Mouse (Mus musculus): ENCODE measurements around the gene Tnfrsf21.
A peak's percentile ranks its signal among the peaks of the same experiment; 100 is the strongest.

Gene Tnfrsf21

DNA sequence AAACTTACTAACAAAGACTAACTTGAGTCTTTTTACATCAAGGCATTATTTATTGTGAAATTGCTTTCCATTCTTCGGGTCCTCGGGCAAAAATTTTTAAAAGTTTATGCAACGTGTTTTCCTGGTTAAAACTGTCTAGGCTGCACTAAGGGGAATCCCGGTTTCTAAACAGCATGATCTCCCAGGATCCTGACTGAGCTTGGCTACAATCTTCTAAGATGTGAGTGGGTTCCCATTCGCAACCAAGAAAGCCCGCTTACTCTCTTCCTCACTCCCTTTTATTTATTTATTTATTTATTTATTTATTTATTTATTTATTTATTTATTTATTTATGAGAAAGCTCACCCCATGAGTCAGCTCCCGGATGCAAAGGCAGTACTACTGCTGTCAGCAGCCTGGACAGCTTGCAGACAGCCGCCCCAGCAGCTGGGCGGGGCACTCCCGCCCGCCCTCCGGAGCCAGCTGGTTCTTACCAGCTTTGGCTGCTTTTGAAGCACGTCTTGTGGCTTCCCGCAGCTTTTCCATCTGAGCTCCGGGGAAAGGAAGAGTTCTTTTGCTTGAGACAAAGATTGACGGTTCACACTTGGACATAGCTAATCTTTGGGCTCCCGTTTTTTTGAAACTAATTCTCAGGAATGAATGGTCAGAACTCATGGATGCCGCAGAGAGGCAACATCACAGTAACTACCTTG, 60.6 kb downstream of the Tnfrsf21 start:
- DNase-seq (ENCODE audit: low read depth, low spot score) = peak; percentile 98

DNA sequence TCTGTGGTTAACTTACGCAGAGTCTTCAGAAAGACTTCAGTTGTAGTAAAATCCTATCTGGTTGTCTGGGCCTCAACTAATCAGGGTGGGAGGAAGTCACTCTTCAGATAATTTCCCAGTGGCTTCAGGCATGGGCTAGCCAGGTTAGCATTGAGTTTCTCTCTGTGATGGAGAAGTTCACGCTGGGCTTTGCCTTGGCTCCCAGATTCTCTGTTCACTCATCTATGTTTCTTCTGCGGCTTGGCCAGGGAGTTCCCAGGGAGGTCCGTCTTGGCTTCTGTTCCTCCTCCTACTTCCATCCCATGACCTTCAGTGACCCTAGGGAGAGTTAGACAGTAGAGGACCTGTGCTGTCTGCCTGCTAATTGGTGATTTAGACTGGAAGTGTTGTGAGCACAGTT, 61.2 kb downstream of the Tnfrsf21 start:
- peak; percentile 78 for DNase-seq (ENCODE audit: low read depth, low spot score)

DNA sequence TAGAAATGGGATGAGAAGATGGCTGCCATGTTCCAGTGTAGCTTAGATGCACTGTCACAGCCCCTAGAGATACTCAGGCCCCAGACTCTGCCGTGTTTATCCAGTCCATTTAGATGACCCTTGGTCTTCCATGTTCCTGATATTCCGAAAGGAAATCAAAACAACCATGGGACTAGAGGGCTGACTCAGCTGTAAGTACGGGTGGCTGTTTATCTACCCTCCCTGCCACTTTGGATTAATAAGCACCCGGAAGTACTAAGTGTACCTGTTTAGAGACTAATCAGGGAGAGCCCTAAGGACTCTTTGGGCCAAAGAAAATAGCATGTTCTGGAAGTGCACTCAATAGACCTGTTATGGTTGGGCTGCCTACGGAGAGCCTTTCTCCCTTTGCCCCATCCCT, 64.9 kb downstream of the Tnfrsf21 start:
- DNase-seq (ENCODE audit: low read depth, low spot score) = no peak

DNA sequence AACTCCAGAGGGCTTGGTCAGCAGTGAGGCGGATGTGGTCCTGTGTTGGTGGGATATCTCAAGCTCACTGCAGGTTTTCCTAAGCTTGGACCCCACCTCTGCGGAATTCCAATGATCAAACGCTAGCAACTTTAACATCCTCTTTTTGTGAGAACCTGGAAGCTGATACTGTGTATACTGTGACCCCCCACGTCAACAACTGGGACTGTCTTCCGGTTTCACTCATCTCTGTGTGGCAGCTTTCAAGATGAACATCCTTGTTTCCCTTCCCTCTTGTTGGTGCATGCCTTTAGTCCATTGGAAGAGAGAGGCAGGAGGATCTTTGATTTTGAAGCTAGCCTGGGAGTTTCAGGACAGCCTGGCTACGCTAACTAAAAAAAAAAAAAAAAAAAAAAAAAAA, 73.1 kb downstream of the Tnfrsf21 start:
- DNase-seq (ENCODE audit: low read depth, low spot score) = no peak

DNA sequence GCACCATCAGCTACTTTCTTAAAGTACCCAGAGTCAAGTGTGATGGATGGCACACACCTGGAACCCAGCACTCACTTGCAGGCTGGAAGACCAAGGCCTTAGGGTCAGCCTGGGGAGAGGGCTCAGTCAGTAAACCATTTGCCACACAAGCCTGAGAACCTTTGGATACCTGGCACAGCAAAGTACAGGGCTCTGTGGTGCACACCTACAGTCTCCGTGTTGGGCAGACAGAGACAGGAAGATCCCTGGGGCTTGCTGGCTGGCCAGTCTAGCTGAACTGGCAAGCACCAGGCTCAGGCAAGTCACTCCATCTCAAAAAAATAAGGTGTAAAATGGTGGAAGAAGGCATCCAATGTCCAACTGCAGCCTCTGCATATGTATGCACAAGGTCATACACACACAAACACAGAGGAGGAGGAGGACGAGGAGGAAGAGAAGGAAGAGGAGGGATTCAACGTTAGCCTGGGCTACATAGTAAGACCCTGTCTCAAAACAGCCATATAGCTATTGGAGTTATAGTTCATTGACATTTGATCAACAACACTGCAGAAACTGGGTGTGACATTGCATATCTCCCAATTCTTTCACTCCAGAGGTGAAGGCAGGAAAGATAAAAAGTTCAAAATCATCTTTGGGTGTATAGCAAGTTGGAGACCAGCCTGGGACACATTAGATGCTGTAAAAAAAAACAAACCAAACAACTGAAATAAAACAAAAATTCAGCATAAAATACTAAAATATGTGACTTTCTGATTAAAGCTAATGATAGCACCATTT, 74.8 kb downstream of the Tnfrsf21 start:
- DNase-seq (ENCODE audit: low read depth, low spot score) = no peak

DNA sequence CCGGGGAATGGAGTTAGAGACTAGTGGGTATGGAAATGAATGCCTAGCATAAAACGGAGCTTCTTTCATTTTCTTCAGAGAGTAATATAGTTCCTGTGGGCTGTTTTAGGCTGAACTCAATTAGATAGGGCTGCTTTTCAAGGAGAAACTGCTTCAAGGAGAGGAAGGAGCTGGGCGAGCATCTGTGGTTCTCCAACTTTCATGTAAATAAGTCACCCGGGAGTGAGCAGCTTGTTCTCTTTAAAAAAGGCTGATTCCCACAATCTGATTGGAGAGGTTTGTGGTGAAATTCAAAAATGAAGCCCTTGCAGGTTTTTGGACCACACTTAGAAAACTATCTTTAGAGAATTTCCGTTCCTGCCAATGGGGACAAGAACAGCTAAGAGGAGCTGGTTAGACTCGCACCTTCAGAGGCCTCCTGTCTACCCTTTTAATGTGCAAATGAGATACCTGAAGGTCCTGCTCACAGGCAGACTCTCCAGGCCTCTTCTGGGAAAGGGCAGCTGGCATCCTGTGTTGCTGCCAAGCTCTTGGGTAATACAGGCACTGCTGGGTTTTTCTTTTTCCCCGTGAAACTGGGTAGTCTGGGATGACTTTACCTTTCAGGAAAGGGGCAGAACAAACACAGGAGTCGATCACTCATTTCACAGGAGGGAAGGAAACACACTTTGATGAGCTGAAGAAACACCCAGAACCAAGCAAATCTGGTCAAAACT, 76.1 kb downstream of the Tnfrsf21 start:
- no peak for DNase-seq (ENCODE audit: low read depth, low spot score)

DNA sequence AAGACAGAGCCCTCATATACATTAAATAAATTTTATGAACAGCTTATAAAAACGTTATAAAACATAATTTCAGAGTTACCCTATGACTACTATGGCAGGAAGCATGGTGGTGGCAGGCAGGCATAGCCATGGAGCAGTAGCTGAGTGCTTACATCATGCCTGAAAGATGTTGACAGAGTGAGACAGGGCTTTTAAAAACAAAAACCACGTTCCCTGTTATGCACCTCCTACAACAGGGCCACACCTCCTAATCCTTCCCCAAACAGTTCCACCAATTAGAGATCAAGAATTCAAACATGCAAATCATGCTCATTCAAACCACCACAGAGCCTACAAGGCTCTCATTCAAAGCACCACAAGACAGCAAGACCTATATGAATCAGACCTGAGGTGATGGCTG, 77.9 kb downstream of the Tnfrsf21 start:
- DNase-seq (ENCODE audit: low read depth, low spot score) = no peak

DNA sequence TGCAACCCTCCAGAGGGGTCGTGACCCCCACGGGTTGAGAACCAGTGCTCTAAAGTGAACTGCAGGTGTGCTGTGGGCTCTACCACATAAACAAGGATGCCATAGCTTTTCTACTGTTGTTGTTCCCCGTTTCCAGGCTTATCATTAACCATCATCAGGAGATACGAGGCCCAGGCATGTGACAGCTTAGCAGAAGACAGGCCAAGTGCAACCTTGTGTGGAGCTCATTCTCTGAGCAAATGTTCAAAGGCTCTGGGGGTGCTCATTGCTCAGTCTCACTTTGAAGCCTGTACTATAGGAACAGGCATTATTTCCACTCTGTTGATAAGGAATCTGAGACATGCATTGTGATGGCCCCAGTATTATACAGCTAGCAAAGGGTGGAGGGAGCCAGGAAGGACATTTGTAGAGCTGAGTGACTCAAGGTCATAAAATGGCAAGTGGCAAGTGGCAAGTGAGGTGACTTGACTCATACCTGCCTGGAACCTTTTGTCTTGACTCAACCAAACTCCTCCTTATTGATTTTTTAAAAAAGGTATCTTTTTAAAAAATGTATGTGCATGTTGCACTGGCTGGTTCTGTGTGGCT, 80.8 kb downstream of the Tnfrsf21 start:
- no peak for DNase-seq (ENCODE audit: low read depth, low spot score)

DNA sequence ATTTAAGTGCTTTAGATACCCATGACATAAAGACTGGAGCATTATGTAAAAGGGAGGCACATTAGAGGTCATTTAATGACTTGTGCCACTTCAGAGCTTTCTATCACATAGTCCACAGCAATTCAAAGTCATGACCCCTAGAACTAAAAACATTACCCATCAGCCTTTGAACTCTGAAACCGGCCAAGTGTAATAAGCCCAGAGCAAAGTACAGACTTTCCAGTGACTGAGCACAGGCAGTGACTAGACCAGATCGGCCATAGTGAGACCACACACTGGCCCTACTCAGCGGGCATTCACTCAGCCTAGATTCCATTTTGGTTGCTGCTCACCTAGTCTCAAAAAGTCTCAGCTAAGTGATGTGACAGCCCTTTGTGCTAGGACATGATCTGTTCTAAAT, 89.8 kb downstream of the Tnfrsf21 start:
- DNase-seq (ENCODE audit: low read depth, low spot score) = no peak

DNA sequence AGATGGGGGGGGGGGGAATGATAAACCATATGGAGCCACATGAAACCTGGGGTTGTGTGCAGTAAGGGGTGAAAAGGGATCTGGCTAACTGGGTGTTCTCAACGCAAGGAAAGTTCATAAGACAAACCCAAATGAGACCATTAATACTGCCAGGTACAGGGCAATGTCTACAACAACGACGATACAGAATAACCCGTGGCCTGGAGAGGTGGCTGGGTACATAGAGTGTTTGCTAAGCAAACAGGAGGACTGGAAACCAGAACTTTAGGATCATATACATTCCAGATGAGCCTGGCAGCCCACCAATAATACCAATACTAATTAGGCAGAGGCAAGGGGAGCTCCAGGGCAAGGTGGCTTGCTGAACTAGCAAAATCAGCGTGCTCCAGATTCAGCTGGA, 91.0 kb downstream of the Tnfrsf21 start:
- DNase-seq (ENCODE audit: low read depth, low spot score) = no peak

DNA sequence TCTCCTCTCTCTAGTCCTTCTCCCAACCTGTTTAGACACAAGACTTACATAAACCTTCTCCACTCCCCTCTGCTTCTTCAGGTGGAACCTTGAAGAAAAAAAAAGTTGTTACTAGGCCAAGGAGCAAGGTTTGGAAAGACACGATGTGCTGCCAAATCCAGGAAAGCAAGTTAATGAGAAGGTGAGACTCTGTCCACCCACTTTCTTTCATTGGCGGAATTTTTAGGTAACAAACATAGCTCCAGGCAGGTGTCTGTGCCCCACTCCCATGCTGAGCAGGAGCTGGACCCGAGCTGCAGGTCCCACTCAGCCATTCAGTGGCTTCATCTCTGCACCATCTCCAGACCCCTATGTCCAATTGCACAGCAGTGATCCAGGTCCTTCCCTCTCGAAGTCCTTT, 93.1 kb downstream of the Tnfrsf21 start:
- no peak for DNase-seq (ENCODE audit: low read depth, low spot score)

DNA sequence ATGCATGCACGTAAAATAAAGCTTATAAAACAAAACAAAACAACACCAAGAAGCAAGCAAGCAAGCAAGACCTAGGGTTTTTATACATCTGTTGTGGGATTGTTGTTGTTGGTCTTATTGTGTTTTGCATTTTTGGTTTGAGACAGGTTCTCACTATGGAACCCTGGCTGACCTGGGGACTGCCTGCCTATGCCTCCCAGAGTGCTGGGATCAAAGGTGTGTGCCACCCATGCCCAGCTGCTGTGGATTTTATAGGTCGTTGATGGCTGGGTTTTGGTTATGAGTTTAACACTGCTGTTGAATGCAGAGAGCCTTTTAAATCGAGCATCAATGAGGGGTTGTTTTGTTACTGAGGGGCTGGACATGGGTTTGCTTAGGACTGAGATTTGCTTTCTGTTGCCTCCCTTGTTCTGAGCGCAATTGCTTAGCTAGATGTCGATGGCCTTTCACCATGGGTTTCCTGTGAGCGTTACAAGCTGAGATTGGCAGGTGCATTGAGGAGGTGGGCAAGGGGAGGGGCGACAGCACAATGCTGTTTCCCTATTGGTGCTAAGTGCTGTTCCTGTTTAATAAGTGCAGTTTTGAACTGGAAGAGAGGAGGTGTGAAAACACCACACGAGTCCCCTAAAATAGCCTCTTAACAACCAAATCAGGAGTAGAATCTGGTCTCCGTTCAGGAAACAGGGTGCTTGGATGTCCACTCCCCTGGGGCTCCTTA, 94.0 kb downstream of the Tnfrsf21 start:
- DNase-seq (ENCODE audit: low read depth, low spot score) = no peak

DNA sequence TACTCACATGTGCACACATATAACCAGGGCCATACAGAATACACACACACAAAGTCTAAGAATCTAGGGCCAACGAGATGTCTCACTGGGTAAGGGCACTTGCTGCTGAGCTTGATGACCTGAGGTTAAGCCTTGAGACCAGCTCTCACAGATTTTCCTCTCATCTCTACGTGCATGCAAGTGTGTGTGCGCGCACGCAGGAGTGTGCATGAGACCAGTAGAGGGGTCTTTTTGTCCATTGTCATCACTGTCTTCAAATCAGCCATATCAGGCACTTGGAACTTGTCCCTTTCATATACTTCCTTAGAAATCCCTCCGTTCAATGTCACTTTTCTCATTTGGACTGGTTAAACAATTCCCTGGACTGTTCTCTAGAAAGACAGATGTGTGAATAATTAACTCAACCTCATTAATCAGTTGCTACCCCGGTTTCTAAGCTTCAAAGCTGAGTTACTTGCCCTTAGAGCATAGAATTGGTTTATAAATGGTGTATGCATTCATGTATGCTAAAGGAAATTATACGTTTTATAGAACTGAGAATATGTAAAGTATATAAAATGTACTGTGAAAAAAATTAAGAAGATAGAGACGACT, 97.1 kb downstream of the Tnfrsf21 start:
- DNase-seq (ENCODE audit: low read depth, low spot score) = no peak

DNA sequence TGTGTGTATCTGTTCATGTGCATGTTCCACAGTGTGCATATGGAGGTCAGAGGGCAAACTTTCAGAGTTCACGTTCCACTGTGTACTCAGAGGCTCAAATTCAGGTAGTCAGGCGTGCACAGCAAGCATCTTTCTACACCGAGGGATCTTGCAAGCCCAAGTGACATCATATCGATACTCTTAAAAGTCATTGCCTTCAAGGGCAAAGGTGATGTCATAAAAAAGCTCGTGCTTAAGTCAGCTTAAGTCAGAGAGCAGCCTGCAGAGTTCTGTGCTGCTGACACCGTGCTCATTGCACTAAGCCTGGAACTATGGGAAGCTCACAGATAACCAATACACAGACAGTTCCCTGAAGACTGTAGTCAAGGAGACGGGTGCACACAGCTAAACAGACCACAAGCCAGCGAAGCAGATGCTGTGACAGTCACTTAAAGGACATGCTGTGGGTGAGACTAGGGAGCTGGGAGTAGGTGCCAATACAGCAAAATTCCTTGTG, 97.8 kb downstream of the Tnfrsf21 start:
- no peak for DNase-seq (ENCODE audit: low read depth, low spot score)

DNA sequence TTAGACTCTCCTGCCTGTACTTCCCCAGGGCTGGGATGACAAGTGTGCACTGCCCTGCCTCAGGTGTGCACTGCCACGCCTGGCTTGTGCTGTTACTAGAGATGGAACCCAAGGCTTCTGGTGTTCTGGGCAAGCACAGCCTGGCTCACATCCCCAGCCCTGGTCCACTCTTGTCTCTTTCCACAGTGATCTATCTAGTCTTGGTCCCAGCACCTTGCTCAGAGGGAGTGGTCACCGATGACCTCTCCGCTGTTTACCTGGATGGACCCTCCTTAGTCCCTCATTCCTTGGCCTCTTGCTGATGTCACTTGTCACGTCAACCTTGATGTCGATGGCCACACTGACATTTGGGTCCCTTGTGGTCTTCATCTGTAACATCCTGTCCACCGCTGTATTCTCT, 98.6 kb downstream of the Tnfrsf21 start:
- DNase-seq (ENCODE audit: low read depth, low spot score) = no peak

DNA sequence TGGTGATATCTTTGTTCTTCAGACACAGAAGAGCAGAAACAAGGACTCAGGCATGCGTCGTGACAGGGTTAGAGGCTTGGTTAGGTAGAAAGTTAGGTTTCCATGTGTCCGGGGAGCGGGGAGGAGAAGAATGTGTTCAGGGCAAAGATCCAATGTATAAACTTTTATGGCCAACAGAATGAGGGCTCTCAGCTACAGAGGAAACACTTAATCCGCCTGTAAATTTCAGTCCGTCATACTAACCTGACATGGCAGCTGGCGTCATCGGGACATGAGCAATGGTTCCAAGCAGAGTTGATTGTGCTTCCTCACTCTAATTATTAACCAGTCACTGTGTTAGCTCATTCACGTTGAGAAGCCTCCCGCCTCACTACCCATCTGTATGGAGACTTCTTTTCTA, 100.4 kb downstream of the Tnfrsf21 start:
- DNase-seq (ENCODE audit: low read depth, low spot score) = no peak

DNA sequence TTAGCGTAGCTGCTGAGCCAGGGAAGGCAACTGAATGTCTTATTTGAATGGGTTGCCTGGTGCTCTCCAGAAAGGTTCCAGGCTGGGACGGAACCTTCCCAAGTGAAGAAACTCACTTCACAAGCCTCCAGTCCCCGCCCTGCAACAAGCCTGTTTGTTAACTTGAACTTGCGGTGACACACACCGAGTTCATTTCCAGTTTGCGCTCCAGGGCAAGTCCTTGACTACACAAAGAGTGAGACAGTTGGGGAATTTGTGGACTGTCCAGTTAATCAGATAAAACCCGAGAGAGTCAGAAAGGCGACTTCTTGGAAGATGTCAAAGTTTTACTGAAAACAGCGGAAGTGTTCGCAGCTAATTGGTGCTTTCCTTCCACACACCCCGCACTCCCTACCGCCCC, 103.1 kb downstream of the Tnfrsf21 start:
- peak; percentile 27 for DNase-seq (ENCODE audit: low read depth, low spot score)

DNA sequence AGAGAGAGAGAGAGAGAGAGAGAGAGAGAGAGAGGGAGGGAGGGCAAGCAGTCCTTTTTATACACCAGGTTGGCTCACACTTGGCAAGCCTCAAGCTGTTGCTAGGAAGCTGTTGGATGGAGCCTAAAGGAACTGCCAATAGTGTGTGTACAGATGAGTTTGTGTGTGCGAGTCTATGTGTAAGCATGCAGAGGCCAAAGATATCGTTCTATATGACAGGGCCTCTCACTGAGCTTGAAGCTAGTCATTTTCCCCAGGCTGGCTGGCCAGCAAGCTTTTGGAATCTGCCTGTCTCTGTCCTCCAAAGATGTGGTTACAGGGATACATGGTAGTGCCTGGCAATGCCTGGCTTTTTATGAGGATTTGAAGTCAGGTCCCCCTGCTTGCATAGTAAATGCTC, 104.7 kb downstream of the Tnfrsf21 start:
- DNase-seq (ENCODE audit: low read depth, low spot score) = no peak

DNA sequence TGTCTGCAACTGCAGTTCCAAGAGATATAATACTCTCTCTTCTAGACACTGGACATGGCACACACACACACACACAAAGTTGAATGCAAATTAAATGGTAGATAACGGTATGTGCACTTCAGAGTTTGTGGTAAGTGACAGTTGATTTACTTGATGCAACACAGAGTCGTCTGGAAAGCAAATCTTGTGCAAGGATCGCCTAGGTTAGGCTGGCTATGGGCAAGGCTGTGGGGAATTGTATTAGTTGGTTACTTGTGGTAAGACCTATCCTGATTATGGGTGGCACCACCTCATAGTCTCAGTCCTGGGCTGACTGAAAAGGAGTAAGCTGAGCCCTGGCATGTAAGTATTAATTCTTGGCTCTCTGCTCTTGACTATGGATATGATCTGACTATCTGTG, 112.0 kb downstream of the Tnfrsf21 start:
- no peak for DNase-seq (ENCODE audit: low read depth, low spot score)

DNA sequence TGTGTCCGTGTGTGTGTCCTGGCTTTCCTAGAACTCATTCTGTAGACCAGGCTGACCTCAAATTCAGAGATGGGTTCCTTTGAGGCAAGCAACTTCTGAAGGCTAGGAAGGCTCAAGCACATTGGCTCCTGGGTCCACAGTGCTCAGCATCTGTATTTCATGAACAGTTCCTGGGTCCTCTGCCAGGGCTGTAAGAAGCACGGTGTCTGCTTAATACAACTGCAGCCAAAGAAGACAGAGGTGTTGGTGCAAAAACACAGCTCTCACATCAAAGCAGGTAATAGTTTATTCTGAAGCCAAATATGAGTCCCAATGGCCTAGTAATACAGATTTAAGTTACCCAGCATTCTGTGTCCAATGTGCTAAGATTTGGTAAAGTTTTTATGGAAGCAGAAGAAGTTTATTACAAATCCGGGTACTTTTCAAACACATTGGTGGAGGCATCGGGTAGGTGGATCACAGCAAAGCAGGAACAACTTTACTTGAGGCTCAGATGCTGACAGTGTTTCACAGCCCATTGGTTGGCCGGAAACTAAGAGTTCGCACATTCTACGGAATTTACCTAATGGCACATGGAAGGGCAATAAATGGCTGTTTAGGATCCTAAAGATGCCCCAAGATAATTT, 112.7 kb downstream of the Tnfrsf21 start:
- DNase-seq (ENCODE audit: low read depth, low spot score) = no peak
